In the genomic region with DNA sequence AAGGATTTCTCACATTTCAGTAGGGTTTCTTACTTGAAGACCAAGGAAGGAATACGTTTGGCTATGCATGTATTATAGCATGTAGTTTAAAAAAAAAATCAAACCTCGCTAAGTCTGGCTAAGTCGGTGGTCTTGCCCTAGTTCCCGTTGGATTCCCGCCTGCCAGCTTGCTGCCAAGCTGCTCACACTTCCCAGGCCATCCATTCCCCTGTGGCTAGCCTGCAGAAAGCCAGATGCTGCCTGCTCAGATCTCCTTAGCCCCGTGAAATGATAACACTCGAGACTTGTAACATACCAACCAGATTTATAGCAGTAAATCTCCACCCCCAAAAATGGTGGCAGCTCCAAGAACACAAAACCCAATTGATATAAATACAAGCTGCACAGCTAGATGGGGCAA, we compare ENCODE assay signal across 17 mouse cellular contexts.
A peak's percentile ranks its signal among the peaks of the same experiment; 100 is the strongest.
DNase-seq lines count a peak whose midpoint lies in the region; ATAC-seq lines count a peak whose summit lies in the region.
"Had no signal": no experiment of that assay in that cellular context is flagged by ENCODE, and none has a peak within 500 bp of the region (broad histone marks: within the 10 kb centered on the region; RNA-seq: fewer than 3 reads in every experiment).

No protein-coding gene starts in this region.

- ATAC-seq in frontal cortex, adult (ENCODE audit: low TSS enrichment) = peak; percentile 50
- ATAC-seq in activated CD4-positive, CD25-positive, alpha-beta regulatory T cell, adult 4 months = no peak
- ATAC-seq: CD4-positive, CD25-positive, alpha-beta regulatory T cell, adult 4 months; forebrain, embryonic 13.5 days; intestine, embryonic 16.5 days had no signal

- peak; percentile 71 to 74 for DNase-seq in cerebellum, postnatal 10 days
- DNase-seq in cerebellum, adult 11-12 months = no peak
- no peak for DNase-seq in frontal cortex, adult 2 months (ENCODE audit: extremely low spot score in 1 of 2, low spot score in 1 of 2)
- peak; percentile 53 for DNase-seq in retina, postnatal 1 day
- no peak for DNase-seq in retina, embryonic 14.5 days (ENCODE audit: low spot score)
- DNase-seq: adrenal gland, postnatal 10 days; B cell, adult 2 months; cerebellum, adult 18-20 months; cerebellum, postnatal 25 days; gastrocnemius, postnatal 14 days; heart, adult 2 months; heart, postnatal 14 days had no signal

Comparison
In these comparisons a context has a peak if more than half of its experiments do, and no peak if none do; other contexts are left out.
1. DNase-seq: peak in cerebellum, postnatal 10 days (2 of 2) and retina, postnatal 1 day (single experiment); none in cerebellum, adult 11-12 months (single experiment), frontal cortex, adult 2 months (0 of 2) and retina, embryonic 14.5 days (single experiment).